Mouse (Mus musculus): ENCODE data around the gene Pjvk.

The Pjvk gene

DNA sequence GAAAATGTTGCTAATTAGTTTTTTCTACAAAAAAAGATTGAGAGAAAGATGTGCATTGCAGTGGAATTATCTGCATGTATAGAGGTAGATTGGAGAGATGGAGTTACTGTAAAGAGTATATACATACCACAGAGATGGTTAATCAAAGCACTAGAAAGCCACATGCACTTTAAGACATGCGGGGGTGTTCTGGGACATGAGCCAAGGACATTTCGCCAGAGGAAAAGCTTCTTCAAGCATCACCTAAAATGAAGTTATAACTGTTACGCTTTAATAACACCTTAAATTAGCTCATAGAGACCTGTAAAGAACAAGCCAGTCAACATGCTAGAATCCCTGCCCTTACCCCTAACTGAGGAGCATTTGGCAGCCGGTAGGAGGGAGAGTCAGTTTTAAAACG is 18.9 kb downstream of the Pjvk start:
- DNase-seq (ENCODE audit: low spot score) = no peak

DNA sequence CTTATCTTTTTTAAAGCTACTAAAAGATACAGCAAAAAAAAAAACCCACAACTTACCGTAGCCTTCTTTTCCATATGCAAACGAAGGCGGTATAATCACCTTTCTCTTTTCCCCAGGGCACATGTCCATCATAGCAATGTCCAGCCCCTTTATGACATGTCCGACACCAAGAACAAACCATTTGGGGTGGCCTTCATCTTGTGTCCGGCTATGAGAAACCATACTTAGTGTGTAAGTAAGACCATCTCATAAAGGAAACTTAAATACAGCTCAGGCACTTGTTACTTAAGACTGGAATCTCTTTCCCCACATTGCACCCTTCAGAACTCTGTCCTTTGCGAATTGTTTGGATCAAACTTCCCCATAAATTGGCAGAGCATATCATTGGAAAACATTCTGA is 23.4 kb downstream of the Pjvk start:
- no peak for DNase-seq (ENCODE audit: low spot score)

DNA sequence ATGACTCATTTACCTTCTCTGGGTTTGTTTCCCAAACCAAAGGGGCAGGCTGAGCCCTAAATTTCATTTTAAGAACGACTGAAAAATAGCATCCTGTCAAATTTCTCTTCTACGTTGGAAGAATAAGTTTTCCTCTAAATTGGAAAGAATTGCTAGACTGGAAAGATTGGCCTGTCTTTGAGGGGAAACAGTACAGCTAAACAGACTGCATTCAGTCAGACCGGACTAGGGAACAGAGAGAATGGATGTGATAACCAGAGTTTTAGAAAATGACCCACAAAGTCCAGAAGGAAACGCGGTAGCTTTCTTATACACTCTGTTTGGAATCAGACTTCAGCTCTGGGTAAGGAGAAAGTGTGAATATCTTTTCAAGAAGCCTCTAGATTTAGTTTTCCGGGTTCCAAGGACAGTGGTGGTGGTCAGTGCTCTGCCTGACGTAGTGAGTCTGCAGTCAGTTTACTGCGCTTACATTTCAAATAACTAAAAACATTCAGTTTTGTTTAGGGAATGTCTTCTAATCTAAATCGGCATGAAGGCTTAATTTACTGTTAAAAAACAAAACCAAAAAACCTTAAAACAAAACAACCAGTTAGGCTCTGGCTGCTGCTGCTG is 24.0 kb downstream of the Pjvk start:
- no peak for DNase-seq (ENCODE audit: low spot score)

- peak; percentile 88 for DNase-seq (ENCODE audit: low spot score)
Observed at GRCm38 (mm10) chr2:76672966-76673392, 24.7 kb downstream of the Pjvk start, which contains the start of gene Fkbp7. TSS of gene Fkbp7 (minus strand) at chr2:76673116.

- DNase-seq (ENCODE audit: low spot score) = peak; percentile 68
Observed at GRCm38 (mm10) chr2:76673472-76674081, 25.3 kb downstream of the Pjvk start.

- peak; percentile 85 for DNase-seq (ENCODE audit: low spot score)
Observed at GRCm38 (mm10) chr2:76674725-76675427, 26.6 kb downstream of the Pjvk start, which contains the start of gene Plekha3. TSS of gene Plekha3 (plus strand) at chr2:76675281.

DNA sequence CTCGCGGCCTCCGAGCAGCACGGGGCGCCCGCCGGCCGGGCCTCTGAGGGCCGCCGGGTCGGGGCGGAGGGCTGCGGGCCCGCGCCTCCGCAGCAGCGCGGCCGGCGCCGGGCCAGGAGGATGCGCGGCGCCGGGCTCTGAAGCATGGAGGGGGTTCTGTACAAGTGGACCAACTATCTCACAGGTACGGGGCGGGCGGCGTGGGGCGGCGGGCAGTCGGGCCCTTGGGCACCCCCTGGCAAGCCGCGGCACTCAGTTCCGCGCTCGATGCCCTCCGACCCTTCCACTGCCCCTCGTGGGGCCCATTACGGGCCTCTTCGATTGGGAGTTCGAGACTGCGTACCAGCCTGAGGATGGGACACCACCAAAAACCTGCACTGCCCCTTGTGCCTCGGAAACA is 27.2 kb downstream of the Pjvk start:
- DNase-seq (ENCODE audit: low spot score) = peak; percentile 51

DNA sequence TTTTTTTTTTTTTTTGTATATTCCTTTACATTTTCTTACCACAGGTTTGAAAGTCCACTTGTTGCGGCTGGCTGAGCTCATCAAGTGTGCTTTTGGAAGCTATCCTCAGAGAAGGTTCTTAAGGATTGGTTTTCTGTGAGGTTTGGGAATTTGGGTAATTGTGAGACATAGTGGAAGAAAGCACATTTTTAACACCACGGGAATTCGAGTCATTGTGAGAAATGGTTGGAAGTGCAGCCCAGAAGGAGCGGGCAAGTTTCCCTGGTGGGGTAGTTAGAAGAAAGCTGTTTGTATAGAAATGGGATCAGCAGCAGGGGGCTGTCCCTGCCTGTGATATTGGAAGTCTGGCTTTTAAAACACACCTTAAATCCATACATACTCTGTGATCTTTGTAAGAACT is 27.7 kb downstream of the Pjvk start:
- DNase-seq (ENCODE audit: low spot score) = no peak

- no peak for DNase-seq (ENCODE audit: low spot score)
Observed at GRCm38 (mm10) chr2:76676401-76677226, 28.3 kb downstream of the Pjvk start.

GRCm38 (mm10) chr2:76682301-76682700 is 34.0 kb downstream of the Pjvk start:
- DNase-seq (ENCODE audit: low spot score) = no peak

GRCm38 (mm10) chr2:76686986-76687385 is 38.7 kb downstream of the Pjvk start:
- DNase-seq (ENCODE audit: low spot score) = no peak

GRCm38 (mm10) chr2:76687608-76688007 is 39.3 kb downstream of the Pjvk start:
- no peak for DNase-seq (ENCODE audit: low spot score)

DNA sequence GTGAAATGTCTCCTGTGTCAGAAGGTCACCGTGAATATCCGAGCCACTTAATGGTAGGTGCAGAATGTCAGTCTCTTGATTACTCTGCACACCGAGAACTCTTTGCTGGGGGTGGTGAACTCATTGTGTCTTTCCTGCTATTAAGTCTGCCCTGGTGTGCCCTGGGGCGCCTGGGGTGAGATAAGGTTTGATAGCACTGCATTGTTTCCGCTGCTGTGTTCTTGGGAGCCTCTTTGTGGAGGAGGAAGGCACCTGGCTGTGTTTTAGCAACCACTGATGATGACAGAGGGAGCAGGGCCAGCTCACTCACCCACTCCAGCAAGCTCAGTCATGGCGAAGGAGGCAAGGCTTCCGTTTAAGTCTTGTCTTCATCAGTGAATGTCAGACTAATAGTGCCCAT is 39.9 kb downstream of the Pjvk start:
- peak; percentile 58 for DNase-seq (ENCODE audit: low spot score)

- peak; percentile 67 for DNase-seq (ENCODE audit: low spot score)
Observed at GRCm38 (mm10) chr2:76690436-76691204, 42.3 kb downstream of the Pjvk start.

- DNase-seq (ENCODE audit: low spot score) = peak; percentile 52
Observed at GRCm38 (mm10) chr2:76693765-76694164, 45.5 kb downstream of the Pjvk start.

GRCm38 (mm10) chr2:76695290-76695689 is 47.0 kb downstream of the Pjvk start:
- no peak for DNase-seq (ENCODE audit: low spot score)

DNA sequence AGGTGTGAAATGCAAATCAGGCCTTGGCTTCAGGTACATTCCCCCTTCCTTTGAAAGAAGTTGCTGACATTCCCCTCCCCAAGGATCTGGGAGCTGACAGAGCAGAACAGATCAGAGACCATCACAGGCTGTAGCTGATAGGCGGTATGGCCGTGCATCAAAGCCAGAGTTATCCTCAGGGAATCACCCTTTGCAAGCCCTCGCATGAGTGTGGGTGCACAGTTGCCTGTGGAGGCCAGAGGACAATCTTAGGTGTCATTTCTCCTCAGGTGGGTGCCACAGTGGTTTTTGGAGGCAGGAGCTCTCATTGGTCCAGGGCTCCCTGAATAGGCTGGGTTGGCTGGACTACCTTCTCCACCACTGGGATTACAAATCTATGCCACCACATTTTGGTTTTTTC is 53.9 kb downstream of the Pjvk start:
- no peak for DNase-seq (ENCODE audit: low spot score)

DNA sequence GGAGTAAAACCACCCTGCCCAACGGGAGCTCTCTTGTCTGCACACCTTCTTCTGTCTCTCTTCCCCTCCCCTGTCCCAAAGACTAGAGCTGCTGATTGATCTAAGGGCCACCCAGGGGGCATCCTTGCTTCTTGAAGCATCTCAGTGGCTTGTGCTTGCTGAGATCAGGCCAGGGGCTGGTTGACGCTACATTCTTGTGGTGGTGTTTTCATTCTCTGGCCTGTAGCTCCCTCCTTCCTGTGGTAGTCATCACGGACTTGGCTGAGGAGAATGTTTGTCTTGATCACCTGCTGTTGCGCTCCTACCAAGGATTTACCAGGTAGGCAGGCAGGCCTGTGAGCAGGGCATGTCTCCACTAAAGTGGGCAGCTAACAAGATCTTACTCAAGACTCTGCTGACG is 54.5 kb downstream of the Pjvk start:
- DNase-seq (ENCODE audit: low spot score) = no peak

- no peak for DNase-seq (ENCODE audit: low spot score)
Observed at GRCm38 (mm10) chr2:76705655-76706054, 57.4 kb downstream of the Pjvk start.

Measured in testis, postnatal 14 days (tissue).